Mouse (Mus musculus) liver, embryonic 14.5 days (tissue): ENCODE measurements around the gene Hmgn1. TPM values are rescaled to one million over a fixed set of nuclear protein-coding genes. Genes with fewer than 3 reads are reported as not detected.

ENCODE experiments used
- ATAC-seq: fragments of 200-750 bp; cut with Nextera tagmentation; 2 replicates; pipeline ENCODE4 v1.8.0; 2017; ENCODE audit warnings: moderate number of reproducible peaks, mild to moderate bottlenecking, moderate library complexity; ENCODE audit not compliant: insufficient read depth
- DNase-seq, 3 experiments: peaks; one replicate each; pipeline ENCODE4 v3.0.0-alpha.2; 2012 to 2013; ENCODE audit warnings: low read depth in 3 of 3, low spot score in 3 of 3
- H3K27ac ChIP-seq: fragments of 300-500 bp; sonication (generic); 2 replicates; pipeline ENCODE4 v1.5.1; 2014; ENCODE audit warnings: moderate library complexity, mild to moderate bottlenecking, control low read depth, inconsistent platforms
- H3K27me3 ChIP-seq: fragments of 300-500 bp; sonication (generic); 2 replicates; pipeline ENCODE4 v1.6.1; 2014; ENCODE audit warnings: mild to moderate bottlenecking, low read length, moderate library complexity; ENCODE audit not compliant: control insufficient read depth, insufficient read depth
- H3K36me3 ChIP-seq: fragments of 300-500 bp; sonication (generic); replicated peaks from 2 replicates; pipeline ENCODE4 v1.6.1; 2014; ENCODE audit warnings: low read depth; ENCODE audit not compliant: control insufficient read depth, insufficient read depth
- H3K4me1 ChIP-seq, 2 experiments: fragments of 200-500 bp in 1 of 2; fragments of 300-500 bp in 1 of 2; sonication (generic) in 1 of 2; replicated peaks; 2 replicates each; pipeline ENCODE4 v1.6.1; 2012 to 2014; ENCODE audit warnings: antibody characterized with exemption in 1 of 2, inconsistent platforms in 1 of 2, low read length in 1 of 2; ENCODE audit not compliant: control insufficient read depth in 2 of 2, insufficient read depth in 2 of 2
- H3K4me2 ChIP-seq: fragments of 300-500 bp; sonication (generic); 2 replicates; pipeline ENCODE4 v1.6.1; 2014; ENCODE audit warnings: low read depth, mild to moderate bottlenecking, control low read depth, moderate library complexity
- H3K4me3 ChIP-seq, 2 experiments: fragments of 200-500 bp in 1 of 2; fragments of 300-500 bp in 1 of 2; sonication (generic) in 1 of 2; 2 replicates each; pipeline ENCODE4 v1.5.1; 2012 to 2014; ENCODE audit warnings: low read depth in 2 of 2, low read length in 2 of 2, mild to moderate bottlenecking in 2 of 2, control low read depth in 1 of 2, inconsistent platforms in 1 of 2, moderate library complexity in 1 of 2; ENCODE audit not compliant: insufficient read depth in 1 of 2
- H3K9ac ChIP-seq: fragments of 300-500 bp; sonication (generic); replicated peaks from 2 replicates; pipeline ENCODE4 v1.6.1; 2014; ENCODE audit warnings: mild to moderate bottlenecking, control low read depth, moderate library complexity
- H3K9me3 ChIP-seq: fragments of 300-500 bp; sonication (generic); 2 replicates; pipeline ENCODE4 v1.6.1; 2016; ENCODE audit warnings: low read length, mixed read lengths; ENCODE audit not compliant: control insufficient read depth
- CTCF ChIP-seq: IDR thresholded peaks from 2 replicates; pipeline ENCODE4 v1.5.1; 2016; ENCODE audit warnings: antibody characterized with exemption, low read depth, control low read depth
- EP300 ChIP-seq: IDR thresholded peaks from 2 replicates; pipeline ENCODE4 v1.6.1; 2016; ENCODE audit warnings: antibody characterized with exemption, low read depth
- WGBS: fragments of 180-500 bp; shearing (Covaris S2); extraction: QIAGEN DNeasy Blood & Tissue Kit; methylation state at CpG from one replicate; pipeline ENCODE4 v1.1.7; 2014; ENCODE audit not compliant: insufficient replicate concordance; 5-methylcytosine and 5-hydroxymethylcytosine counted together
- polyA plus RNA-seq, 2 experiments: library from polyadenylated mRNA; depleted of rRNA in 1 of 2; stranded (reverse) in 1 of 2; unstranded in 1 of 2; fragments of >200 nt; fragmentation: Nextera tagmentation in 1 of 2; extraction: Ambion mirVana in 1 of 2; gene quantifications; 2 replicates each; pipeline versions ENCODE4 v1.2.1 to v1.2.3; 2012 to 2014

Gene Hmgn1
- polyA plus RNA-seq, 2 experiments, result 58.7 to 122 TPM

DNA sequence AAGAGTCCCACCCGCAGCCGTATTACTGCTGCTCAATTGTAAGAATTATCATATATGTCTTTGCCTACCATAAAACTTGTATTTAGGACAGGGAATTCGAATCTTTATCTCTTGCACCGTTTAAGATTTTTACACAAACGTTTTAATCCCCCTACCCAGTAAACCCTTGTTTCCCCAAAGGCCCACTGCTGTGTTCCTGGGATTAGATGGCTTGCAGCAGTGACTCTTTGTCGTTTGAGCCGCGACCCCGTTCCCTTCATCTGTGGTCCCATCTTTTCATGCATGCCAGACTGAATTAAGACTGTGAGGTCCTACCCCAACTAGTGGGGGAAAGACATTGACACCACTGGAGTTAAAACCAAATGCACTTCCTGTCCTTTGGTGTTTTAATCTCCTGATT is 937 bp upstream of the Hmgn1 start:
- Histone ChIP-seq H3K4me1 (peaks cover 0 to 5% of the 10 kb centered on the region in 2 experiments; a peak in 1 of 4 replicates), H3K27me3 (no peaks in the 10 kb centered on the region), H3K9ac (peak overlapping the region; percentile 80), H3K36me3 (peaks cover 6% of the 10 kb centered on the region), H3K27ac (no peak overlapping the region), H3K4me3 (peak overlapping the region; percentile 75 to 76), H3K9me3 (no peaks in the 10 kb centered on the region), H3K4me2 (peak overlapping the region; percentile 75)
- 7% methylated on average over 9 of the region's 9 CpGs for WGBS
- DNase-seq (no peak), ATAC-seq (no peak)
- TF ChIP-seq EP300 (no peak), CTCF (no peak)

DNA sequence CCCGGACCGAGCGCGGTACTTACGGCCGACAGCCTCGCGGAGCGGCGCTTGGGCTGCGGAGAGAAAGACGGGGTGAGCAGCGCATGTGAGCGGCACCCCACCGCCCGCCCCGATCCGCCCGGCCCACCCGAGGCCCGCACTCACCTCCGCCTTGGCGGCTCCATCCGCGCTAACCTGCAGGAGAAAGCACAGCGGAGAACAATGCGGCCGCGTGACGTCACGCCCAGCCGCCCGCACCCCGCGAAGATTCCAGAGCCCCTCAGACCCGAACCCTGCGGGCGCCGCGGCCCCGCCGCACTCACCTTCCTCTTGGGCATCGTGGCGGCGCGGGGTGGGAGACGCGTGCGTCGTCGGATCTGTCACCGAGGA is 257 bp downstream of the Hmgn1 start:
- TF ChIP-seq EP300, result no peak
- no peak for TF ChIP-seq CTCF
- no peaks in the 10 kb centered on the region for H3K9me3 ChIP-seq
- peaks cover 0 to 5% of the 10 kb centered on the region in 2 experiments; a peak in 1 of 4 replicates for H3K4me1 ChIP-seq
- no peak for DNase-seq
- 1% methylated on average over 51 of the region's 52 CpGs for WGBS
- peaks cover 6% of the 10 kb centered on the region for H3K36me3 ChIP-seq
- H3K27me3 ChIP-seq, result no peaks in the 10 kb centered on the region
- peak overlapping the region; percentile 75 for H3K4me2 ChIP-seq
- H3K9ac ChIP-seq, result peak overlapping the region; percentile 80
- peak; percentile 46 for ATAC-seq
- H3K27ac ChIP-seq, result peak overlapping the region; percentile 22; the same call in 1 of the 2 replicates
- H3K4me3 ChIP-seq, result peak overlapping the region; percentile 75 to 76

DNA sequence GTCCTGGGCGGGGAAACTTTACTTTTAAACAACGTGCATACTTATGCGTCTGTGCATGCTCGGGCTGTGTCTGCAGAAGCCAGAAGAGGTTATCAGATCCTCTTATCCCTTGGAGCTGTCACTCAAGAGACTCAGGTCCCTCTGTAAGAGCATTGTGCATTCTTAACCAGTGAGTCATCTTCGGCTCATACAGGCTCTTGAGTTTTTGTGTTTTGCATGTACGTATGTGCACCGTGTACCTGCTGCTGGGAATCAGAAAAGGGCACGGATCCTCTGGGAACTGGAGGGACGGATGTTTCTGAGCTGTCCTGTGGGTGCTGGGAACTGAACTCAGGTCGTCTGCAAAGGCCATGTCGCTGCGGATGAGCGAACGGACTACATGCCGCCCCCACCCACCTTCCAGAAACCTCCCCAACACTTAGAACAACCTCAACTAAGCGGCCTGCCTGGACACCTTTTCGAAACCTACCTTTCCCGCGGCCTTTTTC is 801 bp downstream of the Hmgn1 start:
- Histone ChIP-seq H3K9me3 (no peaks in the 10 kb centered on the region), H3K27me3 (no peaks in the 10 kb centered on the region), H3K4me2 (peak overlapping the region; percentile 75), H3K27ac (no peak overlapping the region), H3K9ac (peak overlapping the region; percentile 80), H3K36me3 (peaks cover 6% of the 10 kb centered on the region), H3K4me3 (peak overlapping the region; percentile 75 to 76), H3K4me1 (peaks cover 0 to 5% of the 10 kb centered on the region in 2 experiments; a peak in 1 of 4 replicates)
- DNase-seq (no peak), ATAC-seq (no peak)
- TF ChIP-seq EP300 (no peak), CTCF (no peak)
- 3% methylated on average over 19 of the region's 19 CpGs for WGBS

DNA sequence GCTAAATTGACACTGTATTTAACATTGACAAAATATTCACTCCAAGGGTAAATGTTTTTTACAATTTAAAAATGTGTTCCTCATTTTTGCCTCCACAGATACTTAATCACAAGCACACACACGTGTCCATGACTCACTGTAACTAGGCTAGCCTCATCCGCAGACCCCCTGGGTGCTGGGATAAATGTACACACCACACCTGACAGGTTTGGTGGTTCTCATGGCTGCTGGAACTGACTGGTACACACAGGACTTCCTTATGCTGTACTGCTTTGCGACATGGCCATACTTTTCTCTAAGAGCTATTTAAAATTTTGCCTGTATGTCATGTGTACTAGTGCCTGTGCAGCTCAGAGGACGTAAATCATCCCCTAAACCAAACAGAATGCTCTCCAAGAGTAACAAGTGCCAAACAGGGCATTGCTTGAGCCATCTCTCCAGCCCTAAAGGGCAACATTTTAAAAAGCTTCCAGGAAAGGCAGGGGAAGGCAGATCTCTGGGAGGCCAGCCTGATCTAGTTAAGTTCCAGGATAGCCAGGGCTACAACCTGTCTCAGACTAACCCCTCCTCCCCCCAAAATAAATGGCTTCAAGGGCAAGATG is 7.4 kb downstream of the Hmgn1 start:
- Histone ChIP-seq H3K4me2 (no peak overlapping the region), H3K27ac (no peak overlapping the region), H3K4me1 (no peaks in the 10 kb centered on the region), H3K36me3 (peaks cover 6% of the 10 kb centered on the region), H3K9me3 (no peaks in the 10 kb centered on the region), H3K4me3 (no peak overlapping the region), H3K27me3 (no peaks in the 10 kb centered on the region), H3K9ac (no peak overlapping the region)
- no peak for ATAC-seq
- DNase-seq, result no peak
- WGBS, result 53% methylated on average over 4 of the region's 4 CpGs
- TF ChIP-seq EP300 (no peak), CTCF (no peak)

DNA sequence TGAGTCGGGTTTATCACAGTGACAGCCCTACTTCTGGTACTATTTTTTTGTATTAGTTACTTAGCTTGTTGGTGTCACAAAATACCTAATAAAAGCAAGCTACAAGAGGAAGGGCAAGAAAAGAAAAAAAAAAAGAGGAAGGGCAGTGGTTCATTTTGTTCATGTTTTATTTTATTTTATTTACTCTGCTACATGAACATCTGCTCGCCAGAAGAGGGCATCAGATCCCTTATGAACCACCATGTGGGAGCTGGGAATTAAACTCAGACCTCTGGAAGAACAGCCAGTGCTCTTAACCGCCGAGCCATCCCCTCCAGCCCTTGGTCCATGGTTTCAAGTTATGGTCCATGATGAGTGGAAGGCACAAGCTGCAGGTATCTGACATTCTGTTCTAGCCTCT is 12.8 kb downstream of the Hmgn1 start:
- H3K36me3 ChIP-seq, result no peaks in the 10 kb centered on the region
- no peaks in the 10 kb centered on the region for H3K9me3 ChIP-seq
- WGBS, result 29% methylated on average over 4 of the region's 4 CpGs
- no peak for DNase-seq
- H3K4me2 ChIP-seq, result no peak overlapping the region
- no peak overlapping the region for H3K9ac ChIP-seq
- no peak for ATAC-seq
- H3K4me3 ChIP-seq, result no peak overlapping the region
- no peaks in the 10 kb centered on the region for H3K4me1 ChIP-seq
- TF ChIP-seq EP300 (no peak), CTCF (peak; percentile 26; the same call in 1 of the 2 replicates)
- H3K27me3 ChIP-seq, result no peaks in the 10 kb centered on the region
- H3K27ac ChIP-seq, result no peak overlapping the region
